Mouse (Mus musculus) olfactory bulb, adult 2 months (tissue): ENCODE data around the gene Spint2.

ENCODE experiments used
- CTCF ChIP-seq: fragments of 200-500 bp; IDR thresholded peaks from 2 replicates; pipeline ENCODE4 v1.5.1; 2012; ENCODE audit warnings: low read depth, mild to moderate bottlenecking, low read length, moderate library complexity; ENCODE audit not compliant: insufficient read depth
- POLR2A ChIP-seq: fragments of 200-500 bp; IDR thresholded peaks from 2 replicates; pipeline ENCODE4 v1.6.1; 2012; ENCODE audit warnings: mild to moderate bottlenecking, low read depth, low read length, moderate library complexity; ENCODE audit not compliant: insufficient read depth

- TF ChIP-seq CTCF (no peak), POLR2A (no peak)
These were observed 31.3 kb upstream of the Spint2 start for GRCm38 (mm10) chr7:29313051-29313450.
